Mouse (Mus musculus): ENCODE data around the gene Abca4.

The Abca4 gene

GRCm38 (mm10) chr3:122109461-122109860 is 65.2 kb downstream of the Abca4 start:
- DNase-seq (ENCODE audit: low read depth), result no peak

DNA sequence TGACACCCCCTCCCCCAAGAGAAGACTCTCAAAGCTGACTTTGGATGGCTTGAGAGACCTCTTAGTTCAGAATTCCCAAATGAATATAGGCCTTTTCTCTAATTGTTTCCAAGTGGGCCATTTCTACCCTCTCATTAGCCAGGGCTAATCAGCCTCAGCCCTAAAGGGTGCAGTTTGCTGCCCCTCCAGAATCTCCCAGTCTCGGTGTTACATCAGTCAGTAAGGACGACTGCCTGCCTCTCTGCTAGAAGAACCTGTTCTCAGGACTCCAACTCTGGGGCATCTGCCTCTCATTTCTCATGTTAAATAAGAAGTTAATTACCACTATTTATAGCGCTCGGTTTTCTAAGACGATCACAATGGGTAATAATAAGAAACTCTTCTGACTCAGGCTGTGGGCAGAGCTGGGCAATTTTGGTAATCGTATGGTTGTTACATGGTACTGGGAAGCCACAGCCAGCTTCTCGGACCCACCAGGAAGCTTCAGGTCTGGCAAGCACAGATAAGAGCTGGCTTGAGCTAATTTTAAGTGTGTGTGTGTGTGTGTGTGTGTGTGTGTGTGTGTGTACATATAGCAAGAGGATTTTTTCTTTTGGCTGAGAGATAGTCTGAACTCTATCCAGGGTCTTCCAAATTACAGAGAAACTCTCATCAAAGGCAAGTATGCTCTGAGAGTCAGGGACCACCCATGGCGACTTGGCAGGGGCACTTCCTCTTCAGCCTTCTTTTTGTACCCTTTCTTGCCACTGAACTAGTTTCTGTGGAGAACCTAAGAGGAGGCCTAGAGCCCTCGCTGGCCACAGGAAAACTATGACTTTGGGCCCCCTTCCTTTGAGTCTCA is 67.1 kb downstream of the Abca4 start:
- no peak for DNase-seq (ENCODE audit: low read depth)

DNA sequence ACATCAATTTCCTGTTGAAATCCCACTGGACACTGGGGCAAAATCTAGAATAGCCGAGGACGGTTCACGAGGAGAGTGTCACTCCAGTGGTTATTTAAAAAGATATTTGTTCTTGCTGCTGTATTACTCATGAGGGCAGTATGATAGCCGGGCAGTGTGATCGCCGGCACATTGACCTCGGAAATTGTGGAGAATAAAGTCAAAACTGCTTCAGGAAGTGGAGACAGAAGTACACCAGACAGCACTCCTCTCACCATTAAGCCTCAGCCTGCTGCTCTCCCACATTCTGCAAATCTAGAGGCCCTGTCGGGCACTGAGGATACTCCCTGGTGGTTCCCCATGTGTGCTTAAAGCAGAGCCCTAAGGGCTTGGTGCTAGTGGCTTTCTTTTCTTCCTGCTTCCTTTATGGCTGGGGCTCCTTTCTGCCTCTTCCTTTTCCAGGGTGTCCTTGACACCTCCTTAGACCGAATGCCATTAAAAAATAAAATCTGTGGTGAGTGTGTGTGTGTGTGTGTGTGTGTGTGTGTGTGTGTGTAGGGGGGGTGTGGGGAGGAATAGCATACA is 74.5 kb downstream of the Abca4 start:
- no peak for DNase-seq (ENCODE audit: low read depth)

DNA sequence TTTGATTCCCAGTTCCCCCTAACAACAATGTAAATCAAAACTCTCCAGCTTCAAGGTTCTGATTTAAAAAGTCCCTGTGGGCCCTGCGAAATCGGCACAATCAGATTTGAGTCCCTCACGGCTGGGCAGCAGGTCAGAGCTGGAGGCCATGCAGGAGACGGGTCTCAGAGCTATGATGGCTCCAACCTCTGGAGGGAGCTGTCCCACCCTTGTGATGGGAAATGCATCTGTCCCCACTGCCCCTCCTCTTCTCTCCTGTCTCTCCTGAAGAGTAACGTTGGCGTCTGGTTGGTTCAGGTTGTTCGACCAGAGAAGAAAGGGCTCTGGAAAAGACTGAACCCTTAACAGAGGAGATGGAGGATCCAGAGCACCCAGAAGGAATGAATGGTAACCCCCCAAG is 75.5 kb downstream of the Abca4 start:
- DNase-seq (ENCODE audit: low read depth), result no peak

GRCm38 (mm10) chr3:122120217-122120616 is 76.0 kb downstream of the Abca4 start:
- DNase-seq (ENCODE audit: low read depth), result no peak

DNA sequence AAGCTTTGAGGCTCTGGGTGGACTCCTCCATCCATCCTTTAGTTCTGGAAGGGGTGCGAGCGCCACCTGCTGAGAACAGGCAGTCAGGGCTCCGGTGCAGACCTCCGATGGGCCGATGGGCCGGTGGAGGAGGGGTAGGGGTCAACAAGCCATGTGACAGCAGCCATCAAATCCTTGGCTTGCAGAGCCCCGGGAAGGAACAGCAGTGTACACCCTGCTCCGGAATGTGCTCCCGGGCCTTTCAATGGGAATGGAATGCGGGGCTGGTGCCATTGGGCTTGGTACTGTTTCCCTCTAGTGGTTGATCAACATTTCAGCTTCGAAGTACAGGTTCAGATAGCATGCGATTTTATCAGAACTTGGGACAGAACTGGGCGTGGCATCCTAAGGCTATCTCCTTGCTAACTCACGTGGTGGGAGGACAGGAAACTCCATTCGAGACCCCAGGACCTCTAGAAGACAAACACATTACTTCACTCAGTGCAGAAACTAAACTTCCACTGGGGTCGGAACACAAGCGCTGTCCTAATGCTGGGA is 78.0 kb downstream of the Abca4 start:
- peak; percentile 93 for DNase-seq (ENCODE audit: low read depth)

GRCm38 (mm10) chr3:122122838-122123237 is 78.6 kb downstream of the Abca4 start:
- DNase-seq (ENCODE audit: low read depth), result peak; percentile 59

DNA sequence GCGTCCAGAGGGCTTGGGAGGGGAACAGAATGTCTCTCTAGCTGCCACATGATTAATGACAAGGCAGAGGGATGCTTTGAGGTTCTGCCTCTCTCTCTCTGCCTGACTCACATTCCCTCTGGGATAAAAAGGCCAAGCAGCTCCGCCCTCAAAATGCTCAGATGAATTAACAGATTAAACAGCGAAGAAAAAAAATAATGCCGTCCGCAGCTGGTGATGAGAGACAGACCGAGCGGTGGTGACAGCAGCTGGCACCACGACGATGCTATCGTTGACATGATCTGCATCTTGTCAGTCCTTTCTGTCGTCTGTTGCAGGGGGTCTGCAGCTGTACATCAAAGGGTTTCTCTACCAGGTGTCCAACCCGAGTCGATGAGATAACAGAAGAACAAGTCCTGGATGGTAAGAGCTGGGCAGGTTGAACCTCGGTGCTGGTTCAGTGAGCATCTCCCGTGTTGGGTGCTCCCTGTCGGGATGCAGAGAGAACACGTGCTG is 84.8 kb downstream of the Abca4 start:
- no peak for DNase-seq (ENCODE audit: low read depth)

GRCm38 (mm10) chr3:122130771-122131170 is 86.5 kb downstream of the Abca4 start:
- peak; percentile 64 for DNase-seq (ENCODE audit: low read depth)

DNA sequence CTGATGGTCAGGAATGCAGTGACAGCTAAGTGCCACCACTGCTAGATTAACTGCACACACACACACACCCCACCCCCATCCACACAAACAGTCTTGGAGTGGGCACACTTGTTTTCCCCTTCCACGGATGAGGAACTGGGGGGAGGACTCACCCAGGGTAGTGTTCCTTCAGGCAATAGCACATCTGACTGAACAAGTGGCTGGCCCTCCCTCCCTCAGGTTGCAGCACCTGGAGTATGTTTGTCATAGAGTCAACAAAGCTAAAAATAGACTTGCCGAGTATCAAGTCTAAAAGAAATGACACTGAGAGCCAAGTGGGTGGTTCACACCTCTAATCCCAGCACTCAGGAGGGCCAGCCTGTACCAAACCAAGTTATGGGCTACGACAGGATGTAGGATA is 87.4 kb downstream of the Abca4 start:
- DNase-seq (ENCODE audit: low read depth), result no peak

DNA sequence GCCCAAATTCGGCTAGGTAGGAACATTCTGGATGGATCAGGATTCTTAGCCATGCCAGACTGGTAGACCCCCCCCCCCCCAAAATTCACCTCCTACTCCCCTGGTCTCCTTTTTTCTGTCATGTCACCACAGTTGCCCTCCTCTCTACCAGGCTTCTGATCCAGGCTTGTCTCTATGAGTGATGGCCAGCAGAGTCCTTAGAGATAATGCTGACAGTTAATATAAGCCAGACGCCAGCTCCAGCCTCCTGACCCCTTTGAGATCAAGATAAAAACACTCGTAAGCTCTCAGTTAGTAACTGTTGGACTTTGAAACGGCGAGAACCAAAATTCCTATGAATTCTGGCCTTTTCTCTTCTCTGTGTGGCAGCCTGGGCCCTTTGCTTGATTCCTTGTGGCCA is 89.0 kb downstream of the Abca4 start:
- DNase-seq (ENCODE audit: low read depth), result no peak

GRCm38 (mm10) chr3:122133840-122134239 is 89.6 kb downstream of the Abca4 start:
- DNase-seq (ENCODE audit: low read depth), result no peak

- DNase-seq (ENCODE audit: low read depth), result peak; percentile 56
These were observed 96.6 kb downstream of the Abca4 start for GRCm38 (mm10) chr3:122140589-122141400.

DNA sequence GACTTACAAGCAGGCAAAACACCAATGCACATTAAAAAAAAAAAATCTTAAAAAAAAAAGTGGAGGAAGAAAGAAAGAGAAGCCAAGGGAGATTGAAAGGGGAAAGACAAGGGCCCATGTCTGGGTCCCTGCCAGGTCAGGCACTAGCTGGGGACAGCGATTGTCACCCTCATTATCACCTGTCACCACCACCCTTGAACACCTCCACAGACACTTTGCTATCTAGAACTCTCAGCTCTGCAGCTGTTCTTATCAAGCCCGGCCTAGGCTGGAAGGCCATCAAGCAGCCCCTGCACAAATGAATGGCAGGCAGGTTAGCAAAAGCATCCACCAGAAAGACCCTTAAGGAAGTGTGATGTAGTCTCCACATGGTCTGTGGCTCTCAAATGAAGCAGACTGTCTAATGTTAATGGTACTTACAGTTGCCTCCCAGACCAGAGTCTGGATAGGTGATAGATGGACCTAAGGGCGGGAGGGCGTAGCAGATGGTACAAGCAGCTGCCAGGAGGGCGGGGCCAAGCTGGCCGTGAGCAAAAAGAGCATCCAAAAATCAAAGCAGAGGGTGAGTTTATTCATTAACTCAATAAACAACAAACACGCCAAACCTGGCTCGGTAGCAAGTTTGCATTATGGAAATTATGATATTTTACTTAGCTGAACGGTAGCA is 98.1 kb downstream of the Abca4 start:
- no peak for DNase-seq (ENCODE audit: low read depth)

GRCm38 (mm10) chr3:122143432-122143831 is 99.2 kb downstream of the Abca4 start:
- DNase-seq (ENCODE audit: low read depth), result no peak

- no peak for DNase-seq (ENCODE audit: low read depth)
These were observed 101.2 kb downstream of the Abca4 start for GRCm38 (mm10) chr3:122145430-122145829.

GRCm38 (mm10) chr3:122150836-122151235 is 106.6 kb downstream of the Abca4 start:
- no peak for DNase-seq (ENCODE audit: low read depth)

GRCm38 (mm10) chr3:122152431-122152830 is 108.2 kb downstream of the Abca4 start:
- DNase-seq (ENCODE audit: low read depth), result peak; percentile 73

GRCm38 (mm10) chr3:122154080-122154479 is 109.8 kb downstream of the Abca4 start:
- no peak for DNase-seq (ENCODE audit: low read depth)

- DNase-seq (ENCODE audit: low read depth), result no peak
These were observed 115.2 kb downstream of the Abca4 start for GRCm38 (mm10) chr3:122159447-122159846.

DNA sequence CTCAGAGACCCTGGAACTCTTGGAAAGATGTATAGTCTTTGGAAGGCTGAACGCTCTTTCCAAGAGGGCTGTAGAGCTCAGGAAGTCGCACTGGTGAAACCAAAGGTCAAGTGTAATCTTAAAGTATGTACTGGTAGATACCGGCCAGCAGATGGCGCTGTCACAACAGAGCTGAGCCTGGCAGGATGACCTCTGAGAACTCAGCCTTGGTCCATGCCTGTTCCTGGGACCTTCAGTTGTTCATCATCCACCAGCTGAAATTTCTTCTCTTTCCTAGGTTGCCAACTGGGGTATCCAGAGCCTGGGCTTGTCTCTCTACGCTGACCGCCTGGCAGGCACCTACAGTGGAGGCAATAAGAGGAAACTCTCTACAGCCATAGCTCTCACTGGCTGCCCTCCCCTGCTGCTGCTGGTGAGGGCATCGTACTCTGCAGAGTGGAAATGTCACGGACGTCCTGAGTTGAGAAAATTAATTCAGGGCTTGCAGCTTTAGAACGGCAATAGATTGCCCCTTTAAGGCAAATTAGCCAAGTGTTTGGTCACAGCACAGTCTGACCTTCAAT is 125.5 kb downstream of the Abca4 start:
- DNase-seq (ENCODE audit: low read depth), result no peak
